Mouse (Mus musculus): Measurements from ENCODE around the gene C1qtnf6. TPM values are rescaled to one million over a fixed set of nuclear protein-coding genes. Genes with fewer than 3 reads are reported as not detected.

Gene C1qtnf6
- 10 to 100 TPM in 1 of 4 experiments, 1 to 10 TPM in 3; 8.2 to 12.6 (median 9.5) TPM for total RNA-seq (2022)

- DNase-seq (ENCODE audit: low spot score) = peak; percentile 86
Observed at GRCm38 (mm10) chr15:78530671-78531450, at the start of gene C1qtnf6. TSS of gene C1qtnf6 (minus strand) at chr15:78531416.

GRCm38 (mm10) chr15:78576284-78576810 lies 45.1 kb upstream of the C1qtnf6 start:
- no peak for DNase-seq (ENCODE audit: low spot score)

GRCm38 (mm10) chr15:78572658-78573397 lies 41.6 kb upstream of the C1qtnf6 start, which contains the start of gene Rac2:
TSS of gene Rac2 (minus strand) at chr15:78572783.
- no peak for DNase-seq (ENCODE audit: low spot score)

DNA sequence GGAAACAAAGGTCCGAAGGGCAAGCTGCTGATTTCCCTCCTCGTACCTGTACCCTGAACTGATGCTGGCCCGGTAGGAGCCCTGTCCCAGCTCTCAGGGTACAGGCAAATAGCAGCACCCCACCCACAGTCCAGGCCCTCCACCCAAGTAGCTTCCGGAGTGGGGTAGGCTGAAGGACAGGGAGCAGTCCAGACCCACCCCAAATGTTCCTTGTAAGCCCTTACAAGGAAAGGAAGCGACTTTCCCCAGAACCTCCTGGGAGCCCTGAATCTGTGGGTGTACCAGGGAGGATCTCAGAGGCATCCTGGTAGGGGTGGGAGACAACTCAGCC lies 41.0 kb upstream of the C1qtnf6 start:
- DNase-seq (ENCODE audit: low spot score) = no peak

GRCm38 (mm10) chr15:78571554-78572269 lies 40.5 kb upstream of the C1qtnf6 start:
- DNase-seq (ENCODE audit: low spot score) = no peak

DNA sequence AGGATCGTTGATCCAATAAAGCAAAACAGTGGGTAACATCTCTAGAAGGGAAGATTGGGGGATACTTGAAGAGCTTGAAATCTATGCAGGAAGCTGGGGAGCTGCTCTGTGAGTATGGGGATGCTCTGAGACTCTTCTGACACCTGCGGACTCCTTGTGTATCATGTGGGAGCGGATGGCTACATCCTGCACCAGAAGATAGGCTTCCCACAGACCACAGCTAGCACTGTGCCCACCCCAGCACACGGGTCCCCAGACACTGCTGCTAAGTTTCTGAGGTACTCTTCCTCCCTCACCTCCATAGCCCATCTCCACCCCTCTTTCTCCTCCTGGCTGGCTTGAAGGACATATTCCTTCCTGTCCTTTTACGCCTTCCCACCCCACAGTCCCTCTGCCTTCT lies 39.0 kb upstream of the C1qtnf6 start:
- DNase-seq (ENCODE audit: low spot score) = no peak

DNA sequence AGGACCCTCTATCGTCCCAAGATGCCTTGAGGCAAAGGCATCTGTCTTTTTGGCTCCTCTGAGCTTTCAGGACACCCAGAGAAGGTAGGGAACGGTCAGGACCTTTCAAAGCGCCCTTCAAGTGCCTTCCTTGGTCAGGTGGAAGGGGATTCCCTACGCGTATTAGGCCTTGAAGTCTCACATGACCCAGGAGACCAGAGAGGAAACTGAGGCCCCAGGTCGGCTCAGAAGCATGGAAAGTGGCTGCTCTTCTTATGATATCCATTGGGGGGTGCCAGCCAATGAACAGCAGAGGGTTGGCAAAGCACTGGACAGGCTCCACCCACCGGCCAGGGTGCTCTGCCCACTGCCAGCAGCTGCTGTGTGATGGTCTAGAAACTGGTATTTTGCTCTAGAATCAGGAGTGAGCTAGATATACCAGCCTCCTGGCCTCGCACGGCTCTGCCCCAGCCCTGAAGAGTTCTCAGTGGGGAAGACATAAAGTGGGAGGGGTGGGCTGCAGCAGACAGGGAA lies 36.4 kb upstream of the C1qtnf6 start:
- DNase-seq (ENCODE audit: low spot score) = no peak

GRCm38 (mm10) chr15:78564764-78565435 lies 33.7 kb upstream of the C1qtnf6 start:
- DNase-seq (ENCODE audit: low spot score) = no peak

DNA sequence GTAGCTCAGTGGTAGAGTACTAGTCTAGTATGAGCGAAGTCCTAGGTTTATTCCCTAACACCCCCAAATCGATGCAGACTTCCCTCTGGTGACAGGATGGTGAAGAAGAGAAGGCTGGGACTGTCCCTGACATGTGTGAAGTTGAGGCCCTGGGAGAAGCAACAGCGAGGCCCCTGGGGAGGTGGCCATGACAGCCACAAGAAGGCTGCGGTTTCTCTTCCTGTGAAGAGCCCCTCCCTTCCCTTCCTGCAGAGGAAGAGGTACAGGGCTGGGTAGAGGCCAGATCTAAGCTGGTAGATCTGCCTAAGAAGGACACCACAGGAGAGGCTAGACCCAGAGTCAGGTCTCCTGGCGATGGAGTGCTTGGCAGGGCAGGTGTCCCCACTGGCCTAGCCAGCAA lies 32.7 kb upstream of the C1qtnf6 start:
- DNase-seq (ENCODE audit: low spot score) = no peak

DNA sequence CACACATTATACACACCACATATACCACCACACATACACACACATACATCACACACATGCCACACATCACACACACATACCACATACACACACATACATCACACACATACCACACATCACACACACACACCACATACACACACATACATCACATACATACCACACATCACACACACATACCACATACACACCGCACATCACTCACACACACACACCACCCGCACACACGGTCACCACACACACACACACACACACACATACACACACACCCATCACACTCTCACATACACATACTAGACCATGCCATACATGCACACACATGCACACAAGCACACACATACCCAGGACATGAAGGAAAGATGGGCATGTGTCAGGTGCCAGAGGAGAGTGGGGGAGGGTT lies 32.1 kb upstream of the C1qtnf6 start:
- DNase-seq (ENCODE audit: low spot score) = no peak

- no peak for DNase-seq (ENCODE audit: low spot score)
Observed at GRCm38 (mm10) chr15:78559141-78559979, 28.1 kb upstream of the C1qtnf6 start.

DNA sequence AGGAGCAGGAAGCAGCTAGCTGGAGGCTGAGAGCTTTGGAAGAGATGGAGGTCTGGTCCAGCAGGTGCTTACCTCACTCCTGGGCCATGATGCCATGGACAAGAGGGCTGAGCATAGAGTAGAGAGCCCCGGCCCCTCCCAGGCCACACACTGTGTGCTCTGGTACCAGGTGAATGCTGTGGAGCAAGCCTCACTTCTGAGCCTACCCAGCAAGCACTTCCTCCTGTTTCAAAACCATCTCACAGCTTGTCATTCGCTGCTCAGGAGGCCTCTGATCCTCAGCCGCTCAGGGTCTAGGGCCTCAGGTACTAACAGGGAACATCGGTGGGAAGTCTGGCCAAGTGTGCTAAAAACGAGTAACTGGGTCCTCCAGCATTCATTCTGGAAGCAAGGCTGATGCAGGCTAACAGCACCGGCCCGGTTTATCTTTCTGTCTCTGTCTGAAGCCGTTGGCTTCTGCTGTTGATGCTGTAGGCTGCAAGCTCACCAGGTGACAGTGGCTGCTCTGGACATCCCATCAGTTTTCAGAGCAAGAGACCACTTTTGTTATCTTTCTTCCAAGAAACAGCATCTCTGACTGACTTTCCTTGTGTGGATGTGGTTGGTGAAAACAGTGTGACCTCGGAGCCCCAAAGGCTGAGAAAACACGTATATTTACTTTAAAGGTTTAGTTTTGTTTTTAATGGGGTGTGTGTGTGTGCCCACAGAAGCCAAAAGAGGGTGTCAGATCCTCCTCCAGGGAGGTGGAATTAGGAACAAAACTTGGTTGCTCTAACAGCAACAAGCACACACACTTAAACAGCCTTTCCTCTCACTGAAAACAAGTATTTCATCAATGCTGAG lies 26.7 kb upstream of the C1qtnf6 start:
- DNase-seq (ENCODE audit: low spot score) = no peak

- DNase-seq (ENCODE audit: low spot score) = peak; percentile 25
Observed at GRCm38 (mm10) chr15:78554545-78555313, 23.5 kb upstream of the C1qtnf6 start.

DNA sequence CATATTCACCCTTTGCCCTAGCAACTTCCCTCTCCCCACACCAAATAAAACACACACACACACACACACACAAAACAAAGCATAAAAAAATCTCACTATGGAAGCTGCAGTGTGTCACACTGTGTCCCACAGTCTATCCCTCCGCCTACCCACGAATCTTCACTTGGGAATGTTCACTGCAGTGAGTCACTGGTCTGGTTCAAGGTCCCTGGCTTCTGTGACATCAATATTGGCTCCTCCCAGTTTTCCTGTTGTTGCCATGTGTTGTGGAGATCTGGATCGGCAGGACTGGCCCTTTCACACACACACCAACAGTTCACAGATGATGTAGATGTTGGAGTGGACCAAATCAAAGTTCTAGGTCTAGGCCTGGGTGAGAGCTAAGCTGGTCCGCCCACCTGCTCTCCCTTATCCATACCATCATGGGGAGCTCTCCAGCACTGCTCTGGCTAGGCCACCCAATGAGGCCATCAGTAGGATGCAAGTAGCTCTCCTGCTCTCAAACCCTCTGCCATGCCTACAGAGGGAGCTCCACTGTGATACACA lies 18.0 kb upstream of the C1qtnf6 start:
- DNase-seq (ENCODE audit: low spot score) = no peak

DNA sequence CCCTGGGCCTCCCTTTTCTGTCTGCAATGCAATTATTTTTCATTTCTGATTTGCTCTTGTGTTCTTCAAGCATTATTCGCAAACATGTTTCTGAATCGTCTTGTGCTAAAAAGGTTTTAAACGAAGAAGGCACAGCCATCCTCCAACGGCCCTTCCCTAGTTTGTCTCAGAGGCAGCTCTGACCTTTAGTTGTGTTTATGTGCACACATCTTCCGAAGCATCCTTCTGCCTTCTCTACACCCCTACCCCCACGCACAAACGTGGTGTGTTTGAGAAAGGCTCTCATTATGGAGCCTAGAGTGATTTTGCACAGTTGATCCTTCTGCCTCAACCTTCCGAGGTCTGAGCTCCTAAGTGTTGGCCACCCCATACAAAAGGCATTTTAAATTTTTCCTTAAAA lies 17.5 kb upstream of the C1qtnf6 start:
- DNase-seq (ENCODE audit: low spot score) = no peak

DNA sequence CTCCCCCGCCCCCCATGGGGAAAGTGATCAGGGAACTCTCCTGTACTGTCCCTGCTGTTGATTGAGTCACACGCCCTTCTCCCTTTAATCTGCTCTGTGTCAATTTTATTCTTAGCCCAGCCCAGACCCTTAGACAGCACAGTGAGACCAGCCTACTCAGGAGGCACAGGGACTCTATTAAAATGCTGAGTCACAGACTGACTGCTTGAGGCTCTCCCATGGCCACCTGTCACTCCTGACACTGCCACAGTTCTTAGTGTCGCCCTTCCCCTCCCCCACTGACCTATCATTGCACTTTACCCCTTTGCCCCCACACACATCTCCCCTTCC lies 17.1 kb upstream of the C1qtnf6 start:
- no peak for DNase-seq (ENCODE audit: low spot score)

GRCm38 (mm10) chr15:78547415-78548335 lies 16.5 kb upstream of the C1qtnf6 start:
- no peak for DNase-seq (ENCODE audit: low spot score)
